Mouse (Mus musculus) regulatory T cell (primary cell): ENCODE measurements around the gene 2310034G01Rik.

ENCODE experiments used
- in situ Hi-C: fragments of 300-600 bp; cut with MboI, MseI; formaldehyde crosslinking; loops from one replicate; pipeline ENCODE4 v1.15.1; 2025; ENCODE audit warnings: high pct_unique_total_duplicates

Gene 2310034G01Rik

GRCm38 (mm10) chr19:46358381-46358780 is 8.3 kb upstream of the 2310034G01Rik start:
- in situ Hi-C loops, result no loop called here

GRCm38 (mm10) chr19:46357344-46358280 is 7.5 kb upstream of the 2310034G01Rik start:
- in situ Hi-C loops, result no loop called here

GRCm38 (mm10) chr19:46356701-46357138 is 6.6 kb upstream of the 2310034G01Rik start:
- in situ Hi-C loops, result no loop called here

GRCm38 (mm10) chr19:46349550-46349949 is 552 bp downstream of the 2310034G01Rik start:
- in situ Hi-C loops, result loop anchor here (10.0 kb wide), 1 partner anchor 215 kb away; the partner anchor contains the start of gene Elovl3

- in situ Hi-C loops, result loop anchor here (10.0 kb wide), 1 partner anchor 214 kb away; the partner anchor contains the start of gene Elovl3
Measured at GRCm38 (mm10) chr19:46348761-46349458, 1.2 kb downstream of the 2310034G01Rik start.

GRCm38 (mm10) chr19:46347936-46348668 is 2.0 kb downstream of the 2310034G01Rik start:
- in situ Hi-C loops, result loop anchor here (10.0 kb wide), 1 partner anchor 213 kb away; the partner anchor contains the start of gene Elovl3

GRCm38 (mm10) chr19:46347146-46347545 is 3.0 kb downstream of the 2310034G01Rik start:
- in situ Hi-C loops, result loop anchor here (10.0 kb wide), 1 partner anchor 212 kb away; the partner anchor contains the start of gene Elovl3

- in situ Hi-C loops, result loop anchor here (10.0 kb wide), 1 partner anchor 210 kb away; the partner anchor contains the start of gene Elovl3
Measured at GRCm38 (mm10) chr19:46344710-46345419, 5.2 kb downstream of the 2310034G01Rik start.

- in situ Hi-C loops, result no loop called here
Measured at GRCm38 (mm10) chr19:46339287-46339971, 10.7 kb downstream of the 2310034G01Rik start.

- in situ Hi-C loops, result no loop called here
Measured at GRCm38 (mm10) chr19:46338942-46339286, 11.2 kb downstream of the 2310034G01Rik start.

- in situ Hi-C loops, result no loop called here
Measured at GRCm38 (mm10) chr19:46338331-46338936, 11.7 kb downstream of the 2310034G01Rik start, which contains the start of gene Cuedc2. TSS of gene Cuedc2 (minus strand) at chr19:46338702.

- in situ Hi-C loops, result no loop called here
Measured at GRCm38 (mm10) chr19:46337719-46338330, 12.3 kb downstream of the 2310034G01Rik start.

- in situ Hi-C loops, result no loop called here
Measured at GRCm38 (mm10) chr19:46333906-46334305, 16.2 kb downstream of the 2310034G01Rik start.

GRCm38 (mm10) chr19:46332721-46333339 is 17.3 kb downstream of the 2310034G01Rik start:
- in situ Hi-C loops, result no loop called here

GRCm38 (mm10) chr19:46331936-46332335 is 18.2 kb downstream of the 2310034G01Rik start:
- in situ Hi-C loops, result no loop called here

- in situ Hi-C loops, result no loop called here
Measured at GRCm38 (mm10) chr19:46331326-46331725, 18.8 kb downstream of the 2310034G01Rik start.

- in situ Hi-C loops, result no loop called here
Measured at GRCm38 (mm10) chr19:46330696-46331095, 19.4 kb downstream of the 2310034G01Rik start.

GRCm38 (mm10) chr19:46329951-46330350 is 20.2 kb downstream of the 2310034G01Rik start:
- in situ Hi-C loops, result no loop called here
